Mouse (Mus musculus) ES-E14 (cell line): ENCODE results near the gene Rtp3.

Source experiments
- CHD2 ChIP-seq: IDR thresholded peaks from 2 replicates; pipeline ENCODE4 v1.6.1; 2014; ENCODE audit warnings: mild to moderate bottlenecking, low read depth, low read length, inconsistent platforms
- HCFC1 ChIP-seq: IDR thresholded peaks from 2 replicates; pipeline ENCODE4 v1.6.1; 2012; ENCODE audit warnings: low read length, inconsistent platforms, borderline replicate concordance; ENCODE audit not compliant: insufficient read depth
- MAFK ChIP-seq: IDR thresholded peaks from 2 replicates; pipeline ENCODE4 v1.6.1; 2014; ENCODE audit warnings: mild to moderate bottlenecking, low read depth, low read length, inconsistent platforms; ENCODE audit not compliant: insufficient read depth
- ZC3H11A ChIP-seq: IDR thresholded peaks from 2 replicates; pipeline ENCODE4 v1.6.1; 2012; ENCODE audit warnings: low read depth, mild to moderate bottlenecking, inconsistent platforms, low read length, borderline replicate concordance
- ZNF384 ChIP-seq: IDR thresholded peaks from 2 replicates; pipeline ENCODE4 v1.6.1; 2012; ENCODE audit warnings: low read depth, low read length, inconsistent platforms

- no peak for TF ChIP-seq ZNF384
- TF ChIP-seq CHD2 = no peak
- no peak for TF ChIP-seq HCFC1
- TF ChIP-seq MAFK = no peak
- TF ChIP-seq ZC3H11A = no peak
Observed at GRCm38 (mm10) chr9:110989141-110989540, 1.2 kb downstream of the Rtp3 start.
